Mouse (Mus musculus): ENCODE data around the gene Gm38655. TPM values are rescaled to one million over a fixed set of nuclear protein-coding genes. Genes with fewer than 3 reads are reported as not detected.

The Gm38655 gene
- polyA plus RNA-seq, 1 experiment from 2014 or later: not detected

GRCm38 (mm10) chr17:25184961-25185360 lies 9.7 kb upstream of the Gm38655 start:
- peak overlapping the region; percentile 95; the same call in 1 of the 2 replicates for H3K27ac ChIP-seq (ENCODE audit: low read depth, low read length)
- WGBS: 8% methylated on average over 17 of the region's 17 CpGs
- no peak for ATAC-seq (ENCODE audit: low FRiP score, low TSS enrichment)

GRCm38 (mm10) chr17:25184129-25184691 lies 8.9 kb upstream of the Gm38655 start, which contains the start of gene BC003965:
BC003965 (plus strand) TSS chr17:25184554.
- H3K4me1 ChIP-seq (ENCODE audit: control insufficient read depth, insufficient read depth, low read length): peaks cover 20% of the 10 kb centered on the region
- peak within 1 kb of the TSS; percentile 95 for H3K27ac ChIP-seq (ENCODE audit: low read depth, low read length)
- H3K4me3 ChIP-seq (ENCODE audit: low read length): peak within 1 kb of the TSS; percentile 99
- WGBS: under 1% methylated on average over 50 of the region's 50 CpGs
- peaks cover 6% of the 10 kb centered on the region; the same call in 1 of the 2 replicates for H3K36me3 ChIP-seq (ENCODE audit: control insufficient read depth, insufficient read depth, low read length)
- H3K9ac ChIP-seq (ENCODE audit: low read depth, low read length): peak within 1 kb of the TSS; percentile 94
- no peaks in the 10 kb centered on the region for H3K9me3 ChIP-seq (ENCODE audit: control insufficient read depth, low read length)
- H3K27me3 ChIP-seq (ENCODE audit: control insufficient read depth, insufficient read depth, low read length): no peaks in the 10 kb centered on the region
- H3K4me2 ChIP-seq (replicated peaks; ENCODE audit: low read depth, low read length): peak within 1 kb of the TSS; percentile 93
- peak; percentile 86 for ATAC-seq (ENCODE audit: low FRiP score, low TSS enrichment)

More at GRCm38 (mm10) chr17:25184961-25185360, 9.7 kb upstream of the Gm38655 start:
- Histone ChIP-seq H3K36me3 (ENCODE audit: control insufficient read depth, insufficient read depth, low read length) (peaks cover 6% of the 10 kb centered on the region; the same call in 1 of the 2 replicates), H3K4me2 (replicated peaks; ENCODE audit: low read depth, low read length) (peak overlapping the region; percentile 85), H3K27me3 (ENCODE audit: control insufficient read depth, insufficient read depth, low read length) (no peaks in the 10 kb centered on the region), H3K4me1 (ENCODE audit: control insufficient read depth, insufficient read depth, low read length) (peaks cover 27% of the 10 kb centered on the region), H3K9me3 (ENCODE audit: control insufficient read depth, low read length) (no peaks in the 10 kb centered on the region), H3K9ac (ENCODE audit: low read depth, low read length) (peak overlapping the region; percentile 94), H3K4me3 (ENCODE audit: low read length) (peak overlapping the region; percentile 99)

- Histone ChIP-seq H3K4me3 (ENCODE audit: low read length) (peak overlapping the region; percentile 99; the same call in 1 of the 2 replicates), H3K4me1 (ENCODE audit: control insufficient read depth, insufficient read depth, low read length) (peaks cover 18% of the 10 kb centered on the region), H3K9ac (ENCODE audit: low read depth, low read length) (no peak overlapping the region; the same call in 1 of the 2 replicates), H3K4me2 (replicated peaks; ENCODE audit: low read depth, low read length) (peak overlapping the region; percentile 93; the same call in 1 of the 2 replicates), H3K9me3 (ENCODE audit: control insufficient read depth, low read length) (no peaks in the 10 kb centered on the region), H3K27ac (ENCODE audit: low read depth, low read length) (no peak overlapping the region), H3K36me3 (ENCODE audit: control insufficient read depth, insufficient read depth, low read length) (peaks cover 6% of the 10 kb centered on the region; the same call in 1 of the 2 replicates), H3K27me3 (ENCODE audit: control insufficient read depth, insufficient read depth, low read length) (no peaks in the 10 kb centered on the region)
- no peak for ATAC-seq (ENCODE audit: low FRiP score, low TSS enrichment)
Measured at GRCm38 (mm10) chr17:25183232-25183631, 8.0 kb upstream of the Gm38655 start.

GRCm38 (mm10) chr17:25172558-25172957 lies 2.7 kb downstream of the Gm38655 start:
- 86% methylated on average over 2 of the region's 3 CpGs for WGBS
- H3K4me3 ChIP-seq (ENCODE audit: low read length): no peak overlapping the region
- H3K4me1 ChIP-seq (ENCODE audit: control insufficient read depth, insufficient read depth, low read length): no peaks in the 10 kb centered on the region
- H3K27ac ChIP-seq (ENCODE audit: low read depth, low read length): no peak overlapping the region
- H3K9ac ChIP-seq (ENCODE audit: low read depth, low read length): no peak overlapping the region
- no peak overlapping the region for H3K4me2 ChIP-seq (replicated peaks; ENCODE audit: low read depth, low read length)
- ATAC-seq (ENCODE audit: low FRiP score, low TSS enrichment): no peak
- no peaks in the 10 kb centered on the region for H3K27me3 ChIP-seq (ENCODE audit: control insufficient read depth, insufficient read depth, low read length)
- no peaks in the 10 kb centered on the region for H3K9me3 ChIP-seq (ENCODE audit: control insufficient read depth, low read length)
- H3K36me3 ChIP-seq (ENCODE audit: control insufficient read depth, insufficient read depth, low read length): no peaks in the 10 kb centered on the region

GRCm38 (mm10) chr17:25169706-25170105 lies 5.6 kb downstream of the Gm38655 start:
- no peaks in the 10 kb centered on the region for H3K9me3 ChIP-seq (ENCODE audit: control insufficient read depth, low read length)
- no peaks in the 10 kb centered on the region for H3K4me1 ChIP-seq (ENCODE audit: control insufficient read depth, insufficient read depth, low read length)
- 89% methylated on average over 2 of the region's 2 CpGs for WGBS
- H3K9ac ChIP-seq (ENCODE audit: low read depth, low read length): no peak overlapping the region
- H3K4me3 ChIP-seq (ENCODE audit: low read length): no peak overlapping the region
- no peak for ATAC-seq (ENCODE audit: low FRiP score, low TSS enrichment)
- no peaks in the 10 kb centered on the region for H3K27me3 ChIP-seq (ENCODE audit: control insufficient read depth, insufficient read depth, low read length)
- H3K4me2 ChIP-seq (replicated peaks; ENCODE audit: low read depth, low read length): no peak overlapping the region
- H3K36me3 ChIP-seq (ENCODE audit: control insufficient read depth, insufficient read depth, low read length): no peaks in the 10 kb centered on the region
- H3K27ac ChIP-seq (ENCODE audit: low read depth, low read length): no peak overlapping the region

GRCm38 (mm10) chr17:25165970-25166671 lies 9.2 kb downstream of the Gm38655 start:
- WGBS: 41% methylated on average over 6 of the region's 6 CpGs

GRCm38 (mm10) chr17:25164770-25165169 lies 10.5 kb downstream of the Gm38655 start:
- Histone ChIP-seq H3K27me3 (ENCODE audit: control insufficient read depth, insufficient read depth, low read length) (no peaks in the 10 kb centered on the region), H3K4me1 (ENCODE audit: control insufficient read depth, insufficient read depth, low read length) (no peaks in the 10 kb centered on the region), H3K9ac (ENCODE audit: low read depth, low read length) (no peak overlapping the region), H3K4me3 (ENCODE audit: low read length) (no peak overlapping the region), H3K36me3 (ENCODE audit: control insufficient read depth, insufficient read depth, low read length) (peaks cover 13% of the 10 kb centered on the region; the same call in 1 of the 2 replicates), H3K9me3 (ENCODE audit: control insufficient read depth, low read length) (no peaks in the 10 kb centered on the region), H3K27ac (ENCODE audit: low read depth, low read length) (no peak overlapping the region), H3K4me2 (replicated peaks; ENCODE audit: low read depth, low read length) (no peak overlapping the region)
- WGBS: 83% methylated on average over 3 of the region's 3 CpGs
- ATAC-seq (ENCODE audit: low FRiP score, low TSS enrichment): no peak

More at GRCm38 (mm10) chr17:25165970-25166671, 9.2 kb downstream of the Gm38655 start:
- H3K9me3 ChIP-seq (ENCODE audit: control insufficient read depth, low read length): no peaks in the 10 kb centered on the region
- ATAC-seq (ENCODE audit: low FRiP score, low TSS enrichment): no peak
- no peak overlapping the region for H3K4me2 ChIP-seq (replicated peaks; ENCODE audit: low read depth, low read length)
- H3K27me3 ChIP-seq (ENCODE audit: control insufficient read depth, insufficient read depth, low read length): no peaks in the 10 kb centered on the region
- H3K4me1 ChIP-seq (ENCODE audit: control insufficient read depth, insufficient read depth, low read length): no peaks in the 10 kb centered on the region
- peaks cover under 1% of the 10 kb centered on the region; the same call in 1 of the 2 replicates for H3K36me3 ChIP-seq (ENCODE audit: control insufficient read depth, insufficient read depth, low read length)
- no peak overlapping the region for H3K4me3 ChIP-seq (ENCODE audit: low read length)
- H3K27ac ChIP-seq (ENCODE audit: low read depth, low read length): no peak overlapping the region
- H3K9ac ChIP-seq (ENCODE audit: low read depth, low read length): no peak overlapping the region

- H3K27ac ChIP-seq (ENCODE audit: low read depth, low read length): no peak overlapping the region
- no peak overlapping the region for H3K9ac ChIP-seq (ENCODE audit: low read depth, low read length)
- H3K9me3 ChIP-seq (ENCODE audit: control insufficient read depth, low read length): no peaks in the 10 kb centered on the region
- H3K4me2 ChIP-seq (replicated peaks; ENCODE audit: low read depth, low read length): no peak overlapping the region
- no peak for ATAC-seq (ENCODE audit: low FRiP score, low TSS enrichment)
- H3K36me3 ChIP-seq (ENCODE audit: control insufficient read depth, insufficient read depth, low read length): peaks cover 21% of the 10 kb centered on the region; the same call in 1 of the 2 replicates
- no peaks in the 10 kb centered on the region for H3K4me1 ChIP-seq (ENCODE audit: control insufficient read depth, insufficient read depth, low read length)
- no peak overlapping the region for H3K4me3 ChIP-seq (ENCODE audit: low read length)
- 72% methylated on average over 7 of the region's 7 CpGs for WGBS
- H3K27me3 ChIP-seq (ENCODE audit: control insufficient read depth, insufficient read depth, low read length): no peaks in the 10 kb centered on the region
Measured at GRCm38 (mm10) chr17:25163387-25163786, 11.9 kb downstream of the Gm38655 start.

GRCm38 (mm10) chr17:25162161-25162560 lies 13.1 kb downstream of the Gm38655 start, which contains the start of gene Ccdc154:
Ccdc154 (plus strand) TSS chr17:25162461.
- ATAC-seq (ENCODE audit: low FRiP score, low TSS enrichment): no peak
- H3K9me3 ChIP-seq (ENCODE audit: control insufficient read depth, low read length): no peaks in the 10 kb centered on the region
- H3K27ac ChIP-seq (ENCODE audit: low read depth, low read length): no peak within 1 kb of the TSS
- no peak within 1 kb of the TSS for H3K4me3 ChIP-seq (ENCODE audit: low read length)
- H3K9ac ChIP-seq (ENCODE audit: low read depth, low read length): no peak within 1 kb of the TSS
- 95% methylated on average over 1 of the region's 1 CpGs for WGBS
- H3K27me3 ChIP-seq (ENCODE audit: control insufficient read depth, insufficient read depth, low read length): no peaks in the 10 kb centered on the region
- no peaks in the 10 kb centered on the region for H3K4me1 ChIP-seq (ENCODE audit: control insufficient read depth, insufficient read depth, low read length)
- no peak within 1 kb of the TSS for H3K4me2 ChIP-seq (replicated peaks; ENCODE audit: low read depth, low read length)
- H3K36me3 ChIP-seq (ENCODE audit: control insufficient read depth, insufficient read depth, low read length): peaks cover 26% of the 10 kb centered on the region; the same call in 1 of the 2 replicates
